Mouse (Mus musculus) lung, adult 2 months (tissue): ENCODE measurements around the gene Nlk.

Source experiments
- CTCF ChIP-seq: fragments of 200-500 bp; IDR thresholded peaks from 2 replicates; pipeline ENCODE4 v1.5.1; 2011; ENCODE audit warnings: mild to moderate bottlenecking, low read length, control low read depth; ENCODE audit not compliant: insufficient read depth
- POLR2A ChIP-seq: fragments of 200-500 bp; IDR thresholded peaks from 2 replicates; pipeline ENCODE4 v1.6.1; 2011; ENCODE audit warnings: low read depth, mild to moderate bottlenecking, control low read depth, low read length, borderline replicate concordance; ENCODE audit errors: extremely low read depth

DNA sequence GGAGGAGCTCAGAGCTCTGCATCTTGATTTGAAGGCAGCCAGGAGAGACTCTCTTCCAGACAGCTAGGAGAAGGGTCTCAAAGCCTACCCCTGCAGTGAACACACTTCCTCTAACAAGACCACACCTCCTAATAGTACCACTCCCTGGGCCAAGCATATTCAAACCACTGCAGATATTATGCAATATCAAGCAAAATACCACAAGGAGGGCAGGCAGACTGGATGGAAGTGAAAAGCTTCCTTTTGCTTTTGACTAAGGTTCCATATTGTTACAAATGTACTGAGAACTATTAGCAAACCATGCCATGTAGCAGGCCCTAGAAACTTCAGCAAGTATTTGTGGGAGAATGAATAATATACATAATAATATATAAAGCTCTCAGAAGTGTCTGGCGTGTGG lies 38.0 kb upstream of the Nlk start:
- no peak for TF ChIP-seq CTCF
- TF ChIP-seq POLR2A, result no peak
